Comparison of ENCODE assay signal across 30 mouse cellular contexts in the genomic region with DNA sequence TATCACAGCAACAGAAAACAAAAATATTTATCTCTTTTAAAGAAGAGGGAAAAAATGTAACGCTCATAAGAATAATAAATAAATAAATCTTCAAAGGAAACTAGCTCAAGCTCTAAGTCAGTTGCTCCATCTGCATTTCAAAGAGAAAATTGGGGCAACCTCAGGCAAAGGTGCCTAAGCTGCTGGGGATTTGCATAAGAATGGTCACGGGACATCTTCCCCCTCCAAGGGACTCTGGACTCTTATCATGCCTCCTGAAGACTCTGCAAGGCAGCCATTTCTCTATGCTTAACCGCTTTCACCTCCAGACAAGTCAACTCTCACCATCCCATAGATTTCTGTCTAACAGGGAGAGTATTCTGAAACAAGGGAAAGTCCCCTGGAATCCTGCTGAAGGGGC. TPM values are rescaled to one million over a fixed set of nuclear protein-coding genes. Genes with fewer than 3 reads are reported as not detected.
DNase-seq lines count a peak whose midpoint lies in the region; ATAC-seq and TF ChIP-seq lines count a peak whose summit lies in the region.
"Had no signal": no experiment of that assay in that cellular context is flagged by ENCODE, and none has a peak within 500 bp of the region (broad histone marks: within the 10 kb centered on the region; RNA-seq: fewer than 3 reads in every experiment).

No protein-coding gene starts in this region.

- H3K9ac ChIP-seq in heart, embryonic 12.5 days = no peak overlapping the region
- H3K9ac ChIP-seq in ES-E14 (ENCODE audit: insufficient read depth, low read depth, low read length, poor library complexity, severe bottlenecking) = no peak overlapping the region
- H3K9ac ChIP-seq: embryonic facial prominence, embryonic 12.5 days; forebrain, embryonic 13.5 days; forebrain, embryonic 15.5 days; forebrain, postnatal 0 days had no signal

- H3K4me2 ChIP-seq in heart, embryonic 12.5 days = no peak overlapping the region
- H3K4me2 ChIP-seq: embryonic facial prominence, embryonic 12.5 days; forebrain, embryonic 13.5 days; forebrain, embryonic 15.5 days had no signal

- H3K27me3 ChIP-seq in heart, embryonic 12.5 days (replicated peaks) = no peaks in the 10 kb centered on the region
- H3K27me3 ChIP-seq: CH12.LX; embryonic facial prominence, embryonic 12.5 days; forebrain, embryonic 13.5 days; forebrain, embryonic 15.5 days had no signal

- WGBS in heart, embryonic 12.5 days = 43% methylated on average over 3 of the region's 3 CpGs

- in situ Hi-C loops in ES-E14 (cut with MboI; ENCODE audit: low sequenced_read_pairs in 2 of 2, unreplicated experiment in 2 of 2) = loop anchor here in 1 of 2 experiments (25.0 kb wide), 1 partner anchor 486 kb away; no protein-coding TSS in a partner anchor

- no peaks in the 10 kb centered on the region for H3K4me1 ChIP-seq in heart, embryonic 12.5 days (replicated peaks)
- peaks cover 0 to 7% of the 10 kb centered on the region in 2 experiments; a peak in 1 of 4 replicates for H3K4me1 ChIP-seq in ES-E14 (ENCODE audit: control insufficient read depth in 2 of 2, insufficient read depth in 2 of 2, low read length in 2 of 2, poor library complexity in 1 of 2)
- H3K4me1 ChIP-seq: embryonic facial prominence, embryonic 10.5 days; embryonic facial prominence, embryonic 12.5 days; forebrain, embryonic 13.5 days; forebrain, embryonic 15.5 days had no signal

- H3K9me3 ChIP-seq in heart, embryonic 12.5 days (replicated peaks) = no peaks in the 10 kb centered on the region
- H3K9me3 ChIP-seq in ES-E14 (ENCODE audit: control insufficient read depth, insufficient read depth, low read depth, low read length) = no peaks in the 10 kb centered on the region
- H3K9me3 ChIP-seq: embryonic facial prominence, embryonic 10.5 days; embryonic facial prominence, embryonic 12.5 days; forebrain, embryonic 13.5 days; forebrain, embryonic 15.5 days had no signal

- H3K4me3 ChIP-seq in heart, embryonic 12.5 days = no peak overlapping the region
- no peak overlapping the region for H3K4me3 ChIP-seq in ES-E14 (ENCODE audit: insufficient read depth in 1 of 2, low read depth in 1 of 2, low read length in 2 of 2, poor library complexity in 1 of 2, severe bottlenecking in 1 of 2)
- H3K4me3 ChIP-seq: embryonic facial prominence, embryonic 10.5 days; embryonic facial prominence, embryonic 12.5 days; forebrain, embryonic 13.5 days; forebrain, embryonic 15.5 days had no signal

- no peak for ATAC-seq in heart, embryonic 12.5 days (ENCODE audit: insufficient number of reproducible peaks, low FRiP score)
- no peak for ATAC-seq in monocyte, adult 5-6 weeks (replicated peaks; ENCODE audit: insufficient number of reproducible peaks, low FRiP score, low TSS enrichment, poor library complexity, severe bottlenecking)
- ATAC-seq: activated CD4-positive, CD25-positive, alpha-beta regulatory T cell, adult 4 months; CD4-positive, CD25-positive, alpha-beta regulatory T cell, adult 4 months; forebrain, embryonic 13.5 days; forebrain, embryonic 15.5 days; forebrain, postnatal 0 days had no signal

- peak; percentile 39 for DNase-seq in heart, adult 11 months
- DNase-seq in ES-E14 (ENCODE audit: low read depth, low spot score) (peak; percentile 34), WW6 (ENCODE audit: low read depth, low spot score) (peak; percentile 18)
- DNase-seq in gastrocnemius, postnatal 25 days = no peak
- no peak for DNase-seq in embryo, embryonic 9.5 days (ENCODE audit: extremely low spot score)
- DNase-seq: adrenal gland, adult 8-10 months; adrenal gland, postnatal 25 days; B cell, adult 2 months; cerebellum, adult 11 months; cerebellum, adult 18-20 months; cerebellum, adult 8-10 months; cerebellum, adult 9-11 months; cerebellum, postnatal 14 days; cerebellum, postnatal 36 days; embryo, embryonic 11 days; forebrain, postnatal 0 days had no signal

- H3K36me3 ChIP-seq in heart, embryonic 12.5 days = no peaks in the 10 kb centered on the region
- no peaks in the 10 kb centered on the region for H3K36me3 ChIP-seq in ES-E14 (ENCODE audit: control insufficient read depth, insufficient read depth, low read length, poor library complexity, severe bottlenecking)
- H3K36me3 ChIP-seq: embryonic facial prominence, embryonic 10.5 days; embryonic facial prominence, embryonic 12.5 days; forebrain, embryonic 15.5 days had no signal

- no peak overlapping the region for H3K27ac ChIP-seq in heart, embryonic 12.5 days (ENCODE audit: poor library complexity, severe bottlenecking)
- H3K27ac ChIP-seq in ES-E14 (ENCODE audit: insufficient read depth, low read depth, low read length, poor library complexity, severe bottlenecking) = no peak overlapping the region
- H3K27ac ChIP-seq: embryonic facial prominence, embryonic 10.5 days; embryonic facial prominence, embryonic 12.5 days; forebrain, embryonic 13.5 days; forebrain, embryonic 15.5 days had no signal

TF ChIP-seq in ES-E14, 5 proteins besides CTCF, POLR2A, EP300 and RAD21:
- TF ChIP-seq ZNF384 (IDR thresholded peaks at IDR 0.05; ENCODE audit: low read depth, low read length) (no peak), ZC3H11A (IDR thresholded peaks at IDR 0.05; ENCODE audit: borderline replicate concordance, low read depth, low read length) (no peak), MAFK (IDR thresholded peaks at IDR 0.05; ENCODE audit: insufficient read depth, low read depth, low read length) (no peak), HCFC1 (IDR thresholded peaks at IDR 0.05; ENCODE audit: borderline replicate concordance, insufficient read depth, low read length) (no peak), CHD2 (IDR thresholded peaks at IDR 0.05; ENCODE audit: low read depth, low read length) (no peak)
TF ChIP-seq in ES-E14: peak in this region for 0.

RNA-seq across cellular contexts. Expression of a gene that starts 37.0 kb away (rescaled TPM):
- polyA plus RNA-seq in heart, embryonic 12.5 days (2016; fragmentation: Nextera tagmentation; extraction: Ambion mirVana) = 6.1 TPM in 2 replicates
- 4.6 and 5.3 TPM in 2 replicates for total RNA-seq in ES-E14 (2012; rRNA removed)
- 13.3 to 32.2 TPM (median 20.8 TPM) in 3 replicates for total RNA-seq in monocyte, adult 5-6 weeks (2017)
- total RNA-seq in gastrocnemius, postnatal 25 days (2021) = 1 to 10 TPM; 2.5 to 2.9 TPM

RNA-seq across cellular contexts. Expression of a gene that starts 44.6 kb away (rescaled TPM):
- polyA plus RNA-seq in heart, embryonic 12.5 days (2016; fragmentation: Nextera tagmentation; extraction: Ambion mirVana) = not detected in 2 replicates
- total RNA-seq in ES-E14 (2012; rRNA removed) = not detected in 2 replicates
- total RNA-seq in monocyte, adult 5-6 weeks (2017) = 2.8 TPM in 1 of 3 replicates, not detected in the others
- not detected for total RNA-seq in gastrocnemius, postnatal 25 days (2021)
- total RNA-seq: adrenal gland, adult 18-20 months; adrenal gland, postnatal 25 days; common myeloid progenitor, adult 5-6 weeks; forebrain, postnatal 0 days; MEL had no signal
- polyA plus RNA-seq: activated CD4-positive, CD25-positive, alpha-beta regulatory T cell, adult 4 months; CD4-positive, CD25-positive, alpha-beta regulatory T cell, adult 4 months; embryonic facial prominence, embryonic 10.5 days; embryonic facial prominence, embryonic 12.5 days; embryonic facial prominence, embryonic 14.5 days; forebrain, embryonic 11.5 days; forebrain, embryonic 13.5 days; forebrain, postnatal 0 days had no signal

Comparison
In these comparisons a context has a peak if more than half of its experiments do, and no peak if none do; other contexts are left out.
1. DNase-seq: peak in heart, adult 11 months (single experiment), ES-E14 (single experiment) and WW6 (single experiment); none in gastrocnemius, postnatal 25 days (single experiment) and embryo, embryonic 9.5 days (single experiment).